Mouse (Mus musculus) spleen, postnatal 4 days (tissue): ENCODE measurements at regions not wholly inside any gene's neighbourhood (a gene's known extent, or its start where the extent isn't known, plus 50 kb on each side); places are given as distances from the start of the nearest gene placed in this dataset.

ENCODE experiments used
- DNase-seq, 2 experiments: peaks; one replicate each; pipeline ENCODE4 v3.0.0; 2022; ENCODE audit warnings: low spot score in 2 of 2

DNA sequence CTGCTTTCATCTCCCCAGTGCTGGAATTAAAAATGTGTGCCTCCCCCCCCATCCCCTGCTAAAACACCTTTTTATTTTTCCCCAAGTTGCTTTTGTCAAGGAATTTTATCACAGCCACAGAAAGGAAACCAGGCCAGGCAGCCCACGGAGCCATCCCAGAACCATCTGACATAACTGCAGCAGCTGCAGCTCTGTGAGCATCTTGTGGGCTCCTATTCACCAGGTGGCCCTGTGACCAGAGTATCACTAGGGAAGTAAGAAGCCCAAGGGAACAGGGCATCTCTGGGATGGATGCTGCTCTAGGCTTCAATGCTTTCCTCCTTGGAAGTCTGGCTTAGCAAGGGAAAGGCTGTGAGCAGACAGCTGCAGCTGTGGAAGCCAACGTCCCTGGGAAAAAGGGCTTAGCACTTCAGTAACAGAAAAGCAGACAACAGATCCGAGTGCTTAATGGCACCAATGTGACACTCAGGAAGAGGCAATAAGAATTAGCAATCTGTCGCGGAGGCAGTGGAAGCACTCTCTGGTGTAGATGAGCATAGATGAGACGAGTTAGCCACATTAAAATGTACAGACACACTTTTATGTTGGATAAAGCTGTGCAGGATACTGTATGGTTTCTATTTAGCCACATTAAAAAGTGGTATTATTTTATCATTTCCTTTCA, 1183.0 kb downstream of the 4930447A16Rik start:
- no peak for DNase-seq

DNA sequence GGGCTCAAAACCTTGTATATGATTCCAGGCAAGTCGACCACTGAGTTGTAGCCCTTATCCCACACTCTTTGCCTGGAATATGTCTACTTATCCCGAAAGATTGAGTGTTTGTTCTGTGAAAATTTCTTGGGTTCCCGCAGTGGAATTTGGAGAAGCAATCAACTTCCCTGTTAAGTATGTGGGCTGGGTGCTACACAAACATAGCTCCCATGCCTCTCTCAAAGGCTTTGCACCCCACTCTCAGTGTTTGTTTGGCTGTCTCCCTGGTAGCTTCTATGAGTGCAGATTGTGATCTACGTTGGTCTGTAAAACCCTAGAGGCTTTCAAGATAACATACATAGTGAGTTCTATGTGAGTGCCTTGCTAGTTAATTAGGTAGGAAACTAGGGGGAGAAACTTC, 1184.2 kb downstream of the 4930447A16Rik start:
- DNase-seq, result no peak
